Mouse (Mus musculus): ENCODE measurements around the gene Alx1.

DNA sequence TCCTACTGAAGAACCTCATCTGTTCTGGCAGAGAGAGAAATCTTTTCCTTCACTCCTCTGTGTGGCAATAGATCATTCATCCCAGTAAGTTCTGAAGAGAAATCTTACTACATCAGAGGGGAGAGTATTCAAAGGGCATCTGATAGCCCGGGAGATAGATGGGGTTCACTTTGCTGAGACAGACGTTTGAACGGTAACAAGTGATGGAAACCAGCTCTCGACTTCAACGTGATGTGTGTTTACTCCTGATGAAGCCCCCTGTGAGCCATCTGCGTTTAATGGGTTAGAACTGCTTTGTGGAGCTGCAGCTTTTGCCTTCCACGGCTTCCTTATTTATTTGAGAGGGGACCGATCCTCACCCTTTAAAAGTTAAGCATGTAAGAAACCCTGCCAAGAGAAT is 29.1 kb downstream of the Alx1 start:
- TF ChIP-seq CTCF (IDR thresholded peaks at IDR 0.05) (no peak), EP300 (IDR thresholded peaks at IDR 0.05) (no peak)

Measured in lung, postnatal 0 days (tissue).